Mouse (Mus musculus): ENCODE data around the gene Flnb. TPM values are rescaled to one million over a fixed set of nuclear protein-coding genes. Genes with fewer than 3 reads are reported as not detected.

Gene Flnb
- polyA plus RNA-seq, 1 experiment from 2014 or later: 16.0 TPM

DNA sequence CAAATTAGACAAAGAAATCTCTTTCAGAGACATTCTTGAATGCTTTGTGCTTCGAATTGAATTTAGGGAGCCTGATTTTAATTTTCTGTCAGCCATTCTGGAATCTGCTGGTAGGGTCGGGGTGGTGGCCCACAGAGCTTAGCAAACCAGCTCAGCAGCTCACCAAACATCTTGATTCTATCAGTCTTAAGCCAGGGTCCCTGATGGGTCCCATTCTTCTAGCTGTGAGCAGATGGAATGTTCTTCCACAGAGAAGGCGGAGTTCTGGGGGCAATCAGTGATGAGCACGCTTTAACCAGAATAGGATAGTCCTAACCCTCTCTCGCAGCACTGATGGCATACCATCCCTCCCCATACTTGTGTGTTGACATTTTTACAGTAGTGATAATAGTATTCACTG, 37.7 kb downstream of the Flnb start:
- Histone ChIP-seq H3K4me2 (ENCODE audit: low read depth, low read length) (no peak overlapping the region), H3K4me1 (replicated peaks; ENCODE audit: control insufficient read depth, insufficient read depth, low read length) (peaks cover 27% of the 10 kb centered on the region), H3K9me3 (ENCODE audit: control insufficient read depth, low read length) (no peaks in the 10 kb centered on the region), H3K27ac (ENCODE audit: low read length) (no peak overlapping the region), H3K4me3 (ENCODE audit: low read length) (no peak overlapping the region), H3K36me3 (ENCODE audit: control insufficient read depth, insufficient read depth, low read length) (no peaks in the 10 kb centered on the region), H3K9ac (ENCODE audit: low read length) (no peak overlapping the region), H3K27me3 (ENCODE audit: control insufficient read depth, insufficient read depth, low read depth, low read length) (no peaks in the 10 kb centered on the region)
- WGBS: 68% methylated on average over 5 of the region's 5 CpGs
- ATAC-seq (ENCODE audit: low read depth): no peak

DNA sequence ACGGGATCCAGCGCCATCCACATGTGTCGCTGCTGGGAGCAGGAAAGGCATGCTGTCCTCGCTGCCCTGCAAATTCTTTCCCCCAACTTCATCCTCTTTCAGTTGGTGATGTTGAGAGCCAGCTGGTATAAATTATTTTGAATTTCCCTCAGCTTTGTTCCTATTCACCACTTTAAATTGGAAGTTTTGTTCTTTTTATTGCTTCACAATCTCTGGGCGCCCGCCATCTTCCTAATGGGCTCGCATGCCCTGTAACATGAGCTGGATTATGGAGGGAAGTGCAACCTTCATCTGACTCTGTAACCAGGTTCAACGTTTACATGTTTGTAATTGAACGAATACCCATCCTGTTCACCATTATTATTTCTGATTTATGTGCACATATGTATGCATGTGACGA, 38.6 kb downstream of the Flnb start:
- no peak overlapping the region for H3K9ac ChIP-seq (ENCODE audit: low read length)
- WGBS: 80% methylated on average over 10 of the region's 10 CpGs
- ATAC-seq (ENCODE audit: low read depth): no peak
- peaks cover 20% of the 10 kb centered on the region for H3K4me1 ChIP-seq (replicated peaks; ENCODE audit: control insufficient read depth, insufficient read depth, low read length)
- H3K27ac ChIP-seq (ENCODE audit: low read length): no peak overlapping the region
- H3K36me3 ChIP-seq (ENCODE audit: control insufficient read depth, insufficient read depth, low read length): no peaks in the 10 kb centered on the region
- no peak overlapping the region for H3K4me3 ChIP-seq (ENCODE audit: low read length)
- no peaks in the 10 kb centered on the region for H3K27me3 ChIP-seq (ENCODE audit: control insufficient read depth, insufficient read depth, low read depth, low read length)
- H3K4me2 ChIP-seq (ENCODE audit: low read depth, low read length): no peak overlapping the region
- H3K9me3 ChIP-seq (ENCODE audit: control insufficient read depth, low read length): no peaks in the 10 kb centered on the region

DNA sequence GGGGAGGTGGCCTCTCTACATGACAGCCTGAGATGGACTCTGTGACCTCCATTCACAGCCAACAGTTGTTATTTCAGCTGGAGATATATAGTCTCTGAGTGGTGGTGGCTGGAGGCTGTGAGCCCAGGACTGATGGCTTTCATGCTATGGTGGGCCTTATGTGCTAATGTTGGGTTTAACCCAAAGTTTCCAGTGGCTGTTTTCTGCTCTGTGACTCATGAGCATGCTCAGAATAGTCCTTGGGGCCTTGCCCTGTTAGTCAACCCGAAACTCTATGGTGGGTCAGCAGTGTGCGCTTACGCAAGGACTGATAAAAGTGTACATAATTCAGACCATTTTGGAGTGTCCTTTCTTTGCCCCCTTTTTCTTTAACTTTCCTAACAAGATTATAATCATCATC, 40.1 kb downstream of the Flnb start:
- ATAC-seq (ENCODE audit: low read depth): no peak
- H3K4me1 ChIP-seq (replicated peaks; ENCODE audit: control insufficient read depth, insufficient read depth, low read length): peaks cover 8% of the 10 kb centered on the region
- H3K27ac ChIP-seq (ENCODE audit: low read length): no peak overlapping the region
- no peaks in the 10 kb centered on the region for H3K27me3 ChIP-seq (ENCODE audit: control insufficient read depth, insufficient read depth, low read depth, low read length)
- no peak overlapping the region for H3K4me3 ChIP-seq (ENCODE audit: low read length)
- no peaks in the 10 kb centered on the region for H3K36me3 ChIP-seq (ENCODE audit: control insufficient read depth, insufficient read depth, low read length)
- WGBS: 90% methylated on average over 3 of the region's 3 CpGs
- no peak overlapping the region for H3K9ac ChIP-seq (ENCODE audit: low read length)
- H3K9me3 ChIP-seq (ENCODE audit: control insufficient read depth, low read length): no peaks in the 10 kb centered on the region
- no peak overlapping the region for H3K4me2 ChIP-seq (ENCODE audit: low read depth, low read length)

DNA sequence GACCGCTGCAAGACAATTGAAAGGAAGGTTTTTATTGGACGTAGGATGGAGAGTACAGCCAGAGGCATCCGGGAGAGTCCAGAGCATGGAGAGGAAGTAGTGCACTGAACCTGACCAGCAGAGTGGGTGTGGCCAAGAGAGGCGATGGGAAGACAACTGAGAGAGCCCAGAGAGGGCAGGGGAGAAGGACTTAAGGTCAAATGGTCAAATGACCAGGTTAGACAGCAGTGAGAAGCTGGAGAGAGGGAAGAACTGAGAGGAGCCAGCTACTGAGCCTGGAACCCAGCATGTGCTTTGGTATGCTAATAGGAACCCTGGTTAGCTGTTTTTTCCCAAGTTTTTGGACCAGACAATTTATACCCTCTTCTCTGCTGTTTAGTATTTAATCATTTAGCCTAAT, 40.7 kb downstream of the Flnb start:
- Histone ChIP-seq H3K4me1 (replicated peaks; ENCODE audit: control insufficient read depth, insufficient read depth, low read length) (peaks cover 10% of the 10 kb centered on the region), H3K4me3 (ENCODE audit: low read length) (no peak overlapping the region), H3K27me3 (ENCODE audit: control insufficient read depth, insufficient read depth, low read depth, low read length) (no peaks in the 10 kb centered on the region), H3K9ac (ENCODE audit: low read length) (no peak overlapping the region), H3K4me2 (ENCODE audit: low read depth, low read length) (no peak overlapping the region), H3K36me3 (ENCODE audit: control insufficient read depth, insufficient read depth, low read length) (no peaks in the 10 kb centered on the region), H3K9me3 (ENCODE audit: control insufficient read depth, low read length) (no peaks in the 10 kb centered on the region), H3K27ac (ENCODE audit: low read length) (no peak overlapping the region)
- WGBS: 60% methylated on average over 4 of the region's 4 CpGs
- no peak for ATAC-seq (ENCODE audit: low read depth)

DNA sequence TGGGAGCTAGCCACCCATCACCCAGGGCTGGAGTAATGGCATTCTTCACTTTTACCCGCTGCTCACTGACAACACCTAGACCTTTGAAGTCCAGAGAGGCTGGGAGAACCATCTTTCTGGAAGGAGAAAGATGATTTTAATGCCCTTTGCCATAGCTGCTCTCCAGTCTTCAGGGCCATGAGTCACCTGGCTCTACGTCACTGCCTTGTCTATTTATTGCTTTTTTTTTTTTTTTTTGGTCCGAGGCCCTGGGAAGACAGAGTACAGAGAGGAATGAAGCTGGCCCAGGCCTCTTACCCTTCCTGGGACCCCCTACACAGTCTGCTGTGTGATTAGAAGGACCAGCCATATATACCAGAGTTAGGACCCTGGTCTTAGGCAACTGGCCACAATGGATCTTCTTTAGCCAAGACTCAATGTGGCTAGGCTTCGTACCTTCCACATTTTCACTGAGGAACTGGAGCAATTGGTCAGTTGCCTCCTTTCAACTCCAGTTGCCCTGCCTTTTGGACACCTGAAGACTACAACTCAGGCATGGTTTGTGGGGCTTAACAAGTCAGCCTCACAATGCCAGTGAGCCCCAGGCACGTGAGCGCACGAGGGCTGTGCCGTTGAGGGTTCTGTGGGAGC, 42.9 kb downstream of the Flnb start:
- H3K9me3 ChIP-seq (ENCODE audit: control insufficient read depth, low read length): no peaks in the 10 kb centered on the region
- H3K36me3 ChIP-seq (ENCODE audit: control insufficient read depth, insufficient read depth, low read length): no peaks in the 10 kb centered on the region
- no peak overlapping the region for H3K4me2 ChIP-seq (ENCODE audit: low read depth, low read length)
- 80% methylated on average over 8 of the region's 8 CpGs for WGBS
- ATAC-seq (ENCODE audit: low read depth): no peak
- H3K4me3 ChIP-seq (ENCODE audit: low read length): no peak overlapping the region
- no peak overlapping the region for H3K9ac ChIP-seq (ENCODE audit: low read length)
- no peak overlapping the region for H3K27ac ChIP-seq (ENCODE audit: low read length)
- H3K27me3 ChIP-seq (ENCODE audit: control insufficient read depth, insufficient read depth, low read depth, low read length): no peaks in the 10 kb centered on the region
- peaks cover 8% of the 10 kb centered on the region for H3K4me1 ChIP-seq (replicated peaks; ENCODE audit: control insufficient read depth, insufficient read depth, low read length)

DNA sequence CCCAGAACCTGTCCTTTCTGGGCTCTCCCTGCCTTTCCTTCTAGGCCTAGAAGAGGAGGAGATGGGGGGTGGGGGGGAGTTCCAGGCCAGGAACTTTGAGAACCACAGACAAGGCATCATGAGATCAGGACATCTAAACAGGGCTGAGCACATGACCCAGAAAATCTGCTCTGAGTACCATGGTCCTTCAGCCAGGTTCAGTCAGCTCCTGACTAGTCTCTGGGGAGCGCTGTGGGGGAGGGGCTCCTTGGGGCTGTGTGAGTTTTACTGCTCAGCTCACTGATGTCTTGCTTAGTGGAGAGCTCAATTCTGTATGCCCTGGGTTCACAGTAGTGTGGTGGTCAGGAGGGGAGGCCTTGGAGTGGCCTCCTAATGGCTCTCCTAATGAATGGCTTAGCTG, 43.5 kb downstream of the Flnb start:
- H3K9ac ChIP-seq (ENCODE audit: low read length): no peak overlapping the region
- no peak overlapping the region for H3K4me2 ChIP-seq (ENCODE audit: low read depth, low read length)
- no peak for ATAC-seq (ENCODE audit: low read depth)
- H3K9me3 ChIP-seq (ENCODE audit: control insufficient read depth, low read length): no peaks in the 10 kb centered on the region
- no peaks in the 10 kb centered on the region for H3K27me3 ChIP-seq (ENCODE audit: control insufficient read depth, insufficient read depth, low read depth, low read length)
- WGBS: 68% methylated on average over 1 of the region's 1 CpGs
- no peak overlapping the region for H3K27ac ChIP-seq (ENCODE audit: low read length)
- H3K36me3 ChIP-seq (ENCODE audit: control insufficient read depth, insufficient read depth, low read length): no peaks in the 10 kb centered on the region
- peaks cover 8% of the 10 kb centered on the region for H3K4me1 ChIP-seq (replicated peaks; ENCODE audit: control insufficient read depth, insufficient read depth, low read length)
- H3K4me3 ChIP-seq (ENCODE audit: low read length): no peak overlapping the region

DNA sequence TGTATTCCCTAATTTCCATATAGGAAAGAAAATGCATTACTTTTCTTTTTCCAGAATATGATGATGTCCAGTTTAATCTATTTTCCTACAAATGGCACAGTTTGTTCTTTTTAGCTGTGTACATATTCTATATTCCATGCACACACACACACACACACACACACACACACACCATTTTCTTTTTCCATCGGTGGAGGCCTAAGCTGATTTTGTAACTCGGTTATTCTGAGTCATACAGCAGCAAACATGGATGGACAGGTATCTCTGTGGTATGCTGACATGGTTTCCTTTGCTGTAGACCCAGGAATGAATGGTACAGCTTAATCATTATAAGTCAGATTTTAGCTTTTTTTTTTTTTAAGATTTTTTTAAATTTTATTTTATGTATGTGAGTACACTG, 44.5 kb downstream of the Flnb start:
- no peak for ATAC-seq (ENCODE audit: low read depth)
- Histone ChIP-seq H3K4me2 (ENCODE audit: low read depth, low read length) (no peak overlapping the region), H3K36me3 (ENCODE audit: control insufficient read depth, insufficient read depth, low read length) (no peaks in the 10 kb centered on the region), H3K9me3 (ENCODE audit: control insufficient read depth, low read length) (no peaks in the 10 kb centered on the region), H3K9ac (ENCODE audit: low read length) (no peak overlapping the region), H3K27me3 (ENCODE audit: control insufficient read depth, insufficient read depth, low read depth, low read length) (no peaks in the 10 kb centered on the region), H3K27ac (ENCODE audit: low read length) (no peak overlapping the region), H3K4me3 (ENCODE audit: low read length) (no peak overlapping the region), H3K4me1 (replicated peaks; ENCODE audit: control insufficient read depth, insufficient read depth, low read length) (peaks cover 8% of the 10 kb centered on the region)
- WGBS: 74% methylated on average over 2 of the region's 2 CpGs

DNA sequence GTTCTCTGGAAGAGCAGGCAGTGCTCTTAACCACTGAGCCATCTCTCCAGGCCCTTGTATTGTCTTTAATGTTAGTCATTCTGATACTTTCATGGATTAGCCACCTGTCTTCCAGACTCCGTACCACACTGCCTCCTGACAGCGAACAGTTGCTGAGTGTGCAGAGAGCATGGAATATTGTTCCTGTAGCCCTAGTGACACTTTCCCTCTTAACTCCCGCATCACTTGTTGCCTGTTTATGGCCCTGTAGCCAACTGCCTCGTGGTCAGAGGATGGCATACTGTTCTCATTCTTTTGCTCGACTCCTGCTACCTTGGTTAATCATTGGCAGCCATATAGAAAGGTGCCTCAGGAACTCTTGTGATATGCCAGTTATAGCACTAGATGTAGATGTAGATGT, 45.4 kb downstream of the Flnb start:
- Histone ChIP-seq H3K4me1 (replicated peaks; ENCODE audit: control insufficient read depth, insufficient read depth, low read length) (peaks cover 8% of the 10 kb centered on the region), H3K36me3 (ENCODE audit: control insufficient read depth, insufficient read depth, low read length) (no peaks in the 10 kb centered on the region), H3K27me3 (ENCODE audit: control insufficient read depth, insufficient read depth, low read depth, low read length) (no peaks in the 10 kb centered on the region), H3K9ac (ENCODE audit: low read length) (no peak overlapping the region), H3K4me3 (ENCODE audit: low read length) (no peak overlapping the region), H3K27ac (ENCODE audit: low read length) (no peak overlapping the region), H3K4me2 (ENCODE audit: low read depth, low read length) (no peak overlapping the region), H3K9me3 (ENCODE audit: control insufficient read depth, low read length) (no peaks in the 10 kb centered on the region)
- WGBS: 77% methylated on average over 5 of the region's 5 CpGs
- no peak for ATAC-seq (ENCODE audit: low read depth)

DNA sequence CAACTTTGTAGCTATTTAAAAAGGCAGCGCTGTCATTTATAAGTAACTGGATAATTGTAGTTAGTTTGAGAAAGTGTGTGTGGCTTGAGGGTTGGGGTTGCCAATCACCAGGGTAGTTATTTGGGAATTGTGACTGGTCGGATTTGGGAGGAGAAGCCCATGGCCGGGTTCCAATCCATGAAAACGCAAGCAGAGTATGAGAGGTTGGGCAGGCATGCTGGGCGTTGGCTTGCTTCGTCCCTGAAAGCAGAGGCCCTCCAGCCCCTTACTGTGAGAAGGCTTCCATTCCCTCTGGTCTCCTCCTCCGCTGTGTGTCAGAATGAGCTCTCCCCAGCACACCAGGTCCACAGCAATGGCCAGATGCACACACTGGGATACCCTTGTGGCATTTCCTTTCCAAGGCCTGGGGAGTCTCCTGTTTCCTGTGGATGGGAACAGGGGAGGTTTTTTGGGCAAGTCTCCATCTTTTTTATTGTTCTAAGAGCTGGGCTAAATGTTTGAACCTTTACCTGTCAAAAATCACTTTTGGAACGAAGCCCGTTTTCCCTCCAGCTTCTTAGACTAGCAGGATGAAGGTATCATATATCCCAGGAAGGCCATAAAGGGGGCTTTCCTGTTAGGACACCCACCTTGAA, 46.2 kb downstream of the Flnb start:
- Histone ChIP-seq H3K36me3 (ENCODE audit: control insufficient read depth, insufficient read depth, low read length) (no peaks in the 10 kb centered on the region), H3K9ac (ENCODE audit: low read length) (no peak overlapping the region), H3K27ac (ENCODE audit: low read length) (no peak overlapping the region), H3K27me3 (ENCODE audit: control insufficient read depth, insufficient read depth, low read depth, low read length) (no peaks in the 10 kb centered on the region), H3K4me2 (ENCODE audit: low read depth, low read length) (no peak overlapping the region), H3K4me3 (ENCODE audit: low read length) (no peak overlapping the region), H3K9me3 (ENCODE audit: control insufficient read depth, low read length) (no peaks in the 10 kb centered on the region), H3K4me1 (replicated peaks; ENCODE audit: control insufficient read depth, insufficient read depth, low read length) (peaks cover 8% of the 10 kb centered on the region)
- WGBS: 72% methylated on average over 9 of the region's 9 CpGs
- peak; percentile 49; the same call in 1 of the 2 replicates for ATAC-seq (ENCODE audit: low read depth)

All from lung, embryonic 16.5 days (tissue).